Mouse (Mus musculus) liver, embryonic 15.5 days (tissue): Measurements from ENCODE around the gene Tango2. TPM values are rescaled to one million over a fixed set of nuclear protein-coding genes. Genes with fewer than 3 reads are reported as not detected.

Experiments
- ATAC-seq: fragments of 200-750 bp; cut with Nextera tagmentation; 2 replicates; pipeline ENCODE4 v1.8.0; 2017; ENCODE audit warnings: moderate number of reproducible peaks, mild to moderate bottlenecking, moderate library complexity; ENCODE audit not compliant: insufficient read depth
- H3K27ac ChIP-seq: fragments of 300-500 bp; sonication (generic); replicated peaks from 2 replicates; pipeline ENCODE4 v1.5.1; 2015; ENCODE audit warnings: mild to moderate bottlenecking, inconsistent platforms
- H3K27me3 ChIP-seq: fragments of 300-500 bp; sonication (generic); 2 replicates; pipeline ENCODE4 v1.6.1; 2015; ENCODE audit warnings: mild to moderate bottlenecking, inconsistent platforms
- H3K36me3 ChIP-seq: fragments of 300-500 bp; sonication (generic); replicated peaks from 2 replicates; pipeline ENCODE4 v1.6.1; 2015; ENCODE audit warnings: moderate library complexity, mild to moderate bottlenecking, inconsistent platforms
- H3K4me1 ChIP-seq: fragments of 300-500 bp; sonication (generic); replicated peaks from 2 replicates; pipeline ENCODE4 v1.6.1; 2015; ENCODE audit warnings: inconsistent platforms
- H3K4me2 ChIP-seq: fragments of 300-500 bp; sonication (generic); 2 replicates; pipeline ENCODE4 v1.6.1; 2015; ENCODE audit warnings: moderate library complexity, mild to moderate bottlenecking, inconsistent platforms
- H3K4me3 ChIP-seq: fragments of 300-500 bp; sonication (generic); replicated peaks from 2 replicates; pipeline ENCODE4 v1.5.1; 2015; ENCODE audit warnings: mild to moderate bottlenecking, inconsistent platforms
- H3K9ac ChIP-seq: fragments of 300-500 bp; sonication (generic); 2 replicates; pipeline ENCODE4 v1.6.1; 2015; ENCODE audit warnings: moderate library complexity, mild to moderate bottlenecking, inconsistent platforms
- H3K9me3 ChIP-seq: fragments of 300-500 bp; sonication (generic); replicated peaks from 2 replicates; pipeline ENCODE4 v1.6.1; 2016; ENCODE audit warnings: inconsistent platforms
- WGBS: fragments of 180-500 bp; shearing (Covaris S2); methylation state at CpG from one replicate; pipeline ENCODE4 v1.1.7; 2015; ENCODE audit warnings: mixed read lengths; ENCODE audit not compliant: insufficient replicate concordance; 5-methylcytosine and 5-hydroxymethylcytosine counted together
- polyA plus RNA-seq: library from polyadenylated mRNA; unstranded; fragments of >200 nt; fragmentation: Nextera tagmentation; extraction: Ambion mirVana; gene quantifications from 2 replicates; pipeline ENCODE4 v1.2.1, GENCODE M21; 2015

Gene Tango2
- 56.5 and 61.7 TPM in 2 replicates for polyA plus RNA-seq

DNA sequence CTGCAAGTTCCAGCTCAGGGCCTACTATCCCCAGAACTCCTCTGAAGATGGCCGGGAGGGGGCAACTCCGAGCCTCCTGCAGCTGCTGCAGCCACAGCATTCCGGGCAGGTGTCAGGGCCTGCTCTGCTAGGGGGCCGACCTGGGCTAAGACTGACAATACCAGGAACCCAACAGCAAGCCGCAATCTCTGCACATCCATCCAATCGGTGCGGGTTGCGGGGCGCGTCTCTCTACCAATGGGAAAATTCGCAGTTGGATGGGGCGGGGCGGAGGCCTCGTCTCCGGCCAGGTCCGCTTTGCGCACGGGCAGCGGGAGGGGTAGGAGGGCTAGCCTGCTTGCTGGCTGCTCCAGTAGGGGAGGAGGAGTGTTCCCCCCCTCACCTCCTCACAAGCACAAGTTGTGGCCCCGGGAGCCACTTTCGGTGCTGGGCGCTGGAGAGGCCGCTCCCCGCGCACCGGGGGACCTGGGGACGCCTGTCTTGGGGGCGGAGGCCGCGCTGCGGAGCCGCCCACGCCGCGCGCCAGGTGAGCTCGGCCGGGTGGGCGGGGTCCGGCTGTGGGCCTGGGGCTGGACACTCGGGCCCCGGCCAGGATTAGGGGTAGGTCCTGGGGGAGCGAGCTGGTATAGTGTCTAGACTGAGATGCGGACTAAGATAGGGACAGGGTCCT, at the start of gene Tango2, which contains the start of gene Arvcf:
Tango2 (minus strand) TSS at position 173 of the 670 bp plus-strand sequence.
Arvcf (plus strand) TSS at position 252 of the 670 bp plus-strand sequence.
- no peaks in the 10 kb centered on the region for H3K9me3 ChIP-seq
- H3K4me3 ChIP-seq: peak within 1 kb of the TSS; percentile 60
- no peaks in the 10 kb centered on the region for H3K36me3 ChIP-seq
- H3K4me2 ChIP-seq: peak within 1 kb of the TSS; percentile 70
- H3K27ac ChIP-seq: no peak within 1 kb of the TSS
- peaks cover 64% of the 10 kb centered on the region for H3K27me3 ChIP-seq
- peak within 1 kb of the TSS; percentile 28; the same call in 1 of the 2 replicates for H3K9ac ChIP-seq
- ATAC-seq: peak; percentile 14; the same call in 1 of the 2 replicates
- WGBS: under 1% methylated on average over 44 of the region's 44 CpGs
- H3K4me1 ChIP-seq: peaks cover 53% of the 10 kb centered on the region

DNA sequence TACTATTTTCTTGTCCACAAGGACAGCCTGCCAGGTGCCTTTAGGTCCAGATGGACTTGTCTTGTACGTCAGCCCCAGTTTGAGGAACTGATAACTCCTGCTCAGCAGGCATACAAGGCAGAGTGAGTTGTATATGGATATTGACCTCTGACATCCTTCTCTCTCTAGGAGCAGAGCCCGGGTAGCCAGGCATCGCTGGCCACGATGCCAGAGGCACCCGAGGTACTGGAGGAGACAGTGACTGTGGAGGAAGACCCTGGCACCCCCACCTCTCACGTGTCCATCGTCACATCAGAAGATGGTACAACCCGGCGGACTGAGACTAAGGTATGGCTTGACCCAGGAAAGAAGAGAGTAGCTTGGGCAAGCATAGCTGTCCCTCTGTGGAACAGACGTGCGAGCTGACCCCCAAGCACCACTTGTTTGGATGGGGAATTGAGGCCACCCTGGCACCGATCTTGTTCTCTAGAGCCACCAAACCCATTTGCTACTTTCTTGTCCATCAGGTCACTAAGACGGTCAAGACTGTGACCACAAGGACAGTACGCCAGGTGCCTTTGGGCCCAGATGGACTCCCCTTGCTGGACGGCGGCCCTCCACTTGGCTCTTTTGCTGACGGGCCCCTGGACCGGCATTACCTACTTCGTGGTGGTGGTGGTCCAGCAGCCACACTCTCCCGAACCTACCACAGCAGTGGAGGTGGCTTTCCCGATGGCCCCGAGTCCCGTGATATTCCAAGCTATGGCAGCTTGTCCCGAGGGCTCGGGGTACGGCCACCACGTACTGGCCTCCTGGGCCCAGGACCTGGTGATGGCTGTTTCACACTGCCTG, 49.1 kb upstream of the Tango2 start:
- Histone ChIP-seq H3K27ac (no peak overlapping the region), H3K9me3 (no peaks in the 10 kb centered on the region)

DNA sequence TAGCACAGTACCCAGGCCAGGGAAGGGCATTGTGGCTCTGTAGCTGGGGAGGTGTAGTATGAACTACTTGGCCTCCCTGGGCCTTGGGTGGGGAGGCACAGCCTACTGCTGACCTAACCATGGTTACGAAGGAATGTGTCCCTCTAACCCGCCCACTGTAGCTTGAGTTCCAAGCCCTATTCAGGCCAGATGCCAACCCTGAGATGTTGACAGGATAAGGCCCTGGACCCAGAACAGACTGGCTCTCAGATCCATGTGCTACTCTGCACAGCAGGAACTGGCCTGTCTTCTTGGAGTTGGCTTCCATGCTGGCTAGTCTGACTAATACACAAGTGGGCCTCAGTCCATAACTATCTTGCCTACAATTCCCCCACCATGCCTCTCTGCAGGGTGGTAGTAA, 48.3 kb upstream of the Tango2 start:
- H3K9me3 ChIP-seq: no peaks in the 10 kb centered on the region
- H3K4me3 ChIP-seq: no peak overlapping the region
- WGBS: 53% methylated on average over 2 of the region's 2 CpGs
- no peak overlapping the region for H3K4me2 ChIP-seq
- H3K36me3 ChIP-seq: peaks cover 14% of the 10 kb centered on the region
- no peak overlapping the region for H3K9ac ChIP-seq
- no peak overlapping the region for H3K27ac ChIP-seq
- ATAC-seq: no peak
- H3K4me1 ChIP-seq: peaks cover 54% of the 10 kb centered on the region
- H3K27me3 ChIP-seq: no peaks in the 10 kb centered on the region

More for the DNA sequence above, 49.1 kb upstream of the Tango2 start:
- H3K4me2 ChIP-seq: no peak overlapping the region
- H3K4me1 ChIP-seq: peaks cover 46% of the 10 kb centered on the region
- H3K36me3 ChIP-seq: peaks cover 14% of the 10 kb centered on the region
- ATAC-seq: no peak
- 85% methylated on average over 27 of the region's 27 CpGs for WGBS
- no peak overlapping the region for H3K9ac ChIP-seq
- H3K27me3 ChIP-seq: no peaks in the 10 kb centered on the region
- no peak overlapping the region for H3K4me3 ChIP-seq

DNA sequence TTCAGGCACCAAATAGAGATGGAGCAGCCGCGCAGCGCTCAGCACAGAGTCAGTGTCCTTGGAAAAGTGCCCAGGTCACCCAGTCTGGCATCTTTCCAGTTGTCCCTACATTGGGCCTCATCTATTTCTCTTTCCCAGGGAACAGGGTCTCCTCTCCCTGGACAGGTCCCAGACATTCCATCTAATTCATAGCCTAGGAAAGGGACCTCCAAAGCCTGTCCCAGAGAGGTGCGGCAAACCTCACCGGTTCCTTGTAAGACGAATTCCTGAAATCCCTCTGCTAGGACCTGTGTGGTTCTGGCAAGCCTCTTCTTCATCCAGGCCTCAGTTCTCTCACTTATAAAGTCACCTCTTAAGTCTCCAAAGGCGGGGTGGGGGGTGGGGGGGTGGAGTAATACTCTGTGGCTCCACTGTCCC, 47.7 kb upstream of the Tango2 start:
- Histone ChIP-seq H3K4me1 (peaks cover 57% of the 10 kb centered on the region), H3K27me3 (no peaks in the 10 kb centered on the region), H3K4me2 (no peak overlapping the region), H3K9ac (no peak overlapping the region), H3K4me3 (no peak overlapping the region), H3K9me3 (no peaks in the 10 kb centered on the region), H3K36me3 (peaks cover 14% of the 10 kb centered on the region), H3K27ac (no peak overlapping the region)
- WGBS: 67% methylated on average over 6 of the region's 7 CpGs
- ATAC-seq: no peak

DNA sequence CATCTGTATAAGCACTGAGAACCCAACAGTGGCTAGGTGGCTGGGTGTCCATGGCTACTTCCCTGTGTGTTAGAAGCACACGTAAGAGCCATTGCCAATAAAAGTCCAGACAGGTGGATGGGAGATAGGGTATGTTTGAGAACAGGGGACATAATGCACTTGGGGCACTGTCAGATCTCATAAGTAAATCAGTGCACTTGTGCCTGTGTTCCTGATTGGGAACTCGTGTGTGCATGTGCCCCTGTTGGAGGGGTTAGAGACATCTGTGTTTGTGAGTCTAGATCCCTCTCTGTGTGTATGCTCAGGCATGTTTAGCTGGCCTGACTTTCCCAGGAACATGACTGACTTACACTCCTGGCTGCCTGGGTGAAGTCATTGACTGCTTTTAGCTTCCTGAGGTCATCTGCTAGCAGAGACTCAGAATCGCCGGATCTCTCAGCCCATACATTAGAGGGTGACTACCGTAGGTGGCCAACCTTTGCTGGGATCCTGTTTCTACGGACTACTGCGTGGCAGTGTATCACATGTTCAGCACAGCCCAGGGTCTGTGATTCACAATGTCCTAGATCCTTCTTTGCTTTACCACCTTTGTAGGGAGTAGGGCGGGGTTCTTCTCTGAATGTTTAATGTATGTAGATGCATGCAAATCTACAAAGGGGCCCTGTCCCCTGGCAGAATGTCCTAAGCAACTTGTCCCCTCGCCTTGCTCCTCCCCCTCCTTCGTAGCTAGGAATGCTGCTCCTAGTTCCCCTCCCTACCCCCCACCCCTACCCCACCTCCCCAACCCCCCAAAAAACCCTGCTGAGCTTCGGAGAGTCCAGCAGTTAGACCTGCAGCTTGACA, 47.1 kb upstream of the Tango2 start:
- peaks cover 64% of the 10 kb centered on the region for H3K4me1 ChIP-seq
- H3K9me3 ChIP-seq: no peaks in the 10 kb centered on the region
- no peak overlapping the region for H3K9ac ChIP-seq
- H3K4me3 ChIP-seq: no peak overlapping the region
- peaks cover 14% of the 10 kb centered on the region for H3K36me3 ChIP-seq
- no peak overlapping the region for H3K4me2 ChIP-seq
- 64% methylated on average over 11 of the region's 11 CpGs for WGBS
- no peak for ATAC-seq
- H3K27ac ChIP-seq: no peak overlapping the region
- no peaks in the 10 kb centered on the region for H3K27me3 ChIP-seq

DNA sequence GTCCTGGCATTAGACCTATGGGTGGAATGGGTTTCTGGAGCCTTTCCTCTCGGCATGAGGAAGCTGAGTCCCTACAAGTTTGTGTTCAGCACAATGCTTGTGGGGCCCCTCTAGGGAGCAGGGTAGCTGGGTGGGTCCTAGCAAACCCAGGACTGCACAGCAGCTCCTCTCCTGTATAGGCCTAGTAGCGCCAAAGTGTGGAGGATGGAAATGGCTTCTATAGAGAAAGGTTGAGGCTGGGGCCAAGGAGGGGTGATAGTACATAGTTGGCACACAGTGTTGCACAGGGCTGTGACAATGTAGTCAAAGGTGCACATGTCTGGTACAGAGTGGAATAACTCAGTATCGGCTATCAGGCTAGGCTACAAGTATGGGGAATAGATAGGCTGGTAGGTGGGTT, 46.2 kb upstream of the Tango2 start:
- Histone ChIP-seq H3K36me3 (peaks cover 14% of the 10 kb centered on the region), H3K9ac (no peak overlapping the region), H3K27me3 (no peaks in the 10 kb centered on the region), H3K9me3 (no peaks in the 10 kb centered on the region), H3K27ac (0 out of 2 replicates have a peak overlapping the region, but pooled peaks have one; percentile 12), H3K4me3 (no peak overlapping the region), H3K4me1 (peaks cover 67% of the 10 kb centered on the region), H3K4me2 (peak overlapping the region; percentile 98; the same call in 1 of the 2 replicates)
- no peak for ATAC-seq
- WGBS: 54% methylated on average over 3 of the region's 3 CpGs

DNA sequence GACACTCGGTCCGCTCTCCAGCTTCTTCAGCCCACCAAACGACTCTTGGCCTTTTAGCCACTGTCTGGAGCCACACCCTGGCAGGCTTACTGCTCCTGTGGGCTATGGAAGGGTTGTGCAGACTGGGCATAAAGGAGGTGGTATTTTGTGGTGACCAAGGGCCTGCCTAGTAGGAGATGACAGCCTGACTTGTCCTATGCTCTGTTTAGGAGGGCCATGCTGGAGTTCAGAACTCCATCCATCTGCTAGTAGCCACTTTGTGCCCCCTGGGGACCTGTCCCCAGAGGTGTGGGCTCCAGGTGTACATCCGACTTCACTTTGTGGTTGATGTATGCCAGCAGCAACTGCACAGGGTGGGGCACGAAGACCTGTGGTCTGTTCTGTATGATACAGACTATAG, 45.7 kb upstream of the Tango2 start:
- peaks cover 68% of the 10 kb centered on the region for H3K4me1 ChIP-seq
- no peaks in the 10 kb centered on the region for H3K27me3 ChIP-seq
- H3K9ac ChIP-seq: peak overlapping the region; percentile 77
- peak overlapping the region; percentile 98 for H3K4me2 ChIP-seq
- H3K27ac ChIP-seq: 0 out of 2 replicates have a peak overlapping the region, but pooled peaks have one; percentile 12
- 44% methylated on average over 5 of the region's 5 CpGs for WGBS
- H3K9me3 ChIP-seq: no peaks in the 10 kb centered on the region
- H3K4me3 ChIP-seq: peak overlapping the region; percentile 73
- no peak for ATAC-seq
- H3K36me3 ChIP-seq: peaks cover 14% of the 10 kb centered on the region

DNA sequence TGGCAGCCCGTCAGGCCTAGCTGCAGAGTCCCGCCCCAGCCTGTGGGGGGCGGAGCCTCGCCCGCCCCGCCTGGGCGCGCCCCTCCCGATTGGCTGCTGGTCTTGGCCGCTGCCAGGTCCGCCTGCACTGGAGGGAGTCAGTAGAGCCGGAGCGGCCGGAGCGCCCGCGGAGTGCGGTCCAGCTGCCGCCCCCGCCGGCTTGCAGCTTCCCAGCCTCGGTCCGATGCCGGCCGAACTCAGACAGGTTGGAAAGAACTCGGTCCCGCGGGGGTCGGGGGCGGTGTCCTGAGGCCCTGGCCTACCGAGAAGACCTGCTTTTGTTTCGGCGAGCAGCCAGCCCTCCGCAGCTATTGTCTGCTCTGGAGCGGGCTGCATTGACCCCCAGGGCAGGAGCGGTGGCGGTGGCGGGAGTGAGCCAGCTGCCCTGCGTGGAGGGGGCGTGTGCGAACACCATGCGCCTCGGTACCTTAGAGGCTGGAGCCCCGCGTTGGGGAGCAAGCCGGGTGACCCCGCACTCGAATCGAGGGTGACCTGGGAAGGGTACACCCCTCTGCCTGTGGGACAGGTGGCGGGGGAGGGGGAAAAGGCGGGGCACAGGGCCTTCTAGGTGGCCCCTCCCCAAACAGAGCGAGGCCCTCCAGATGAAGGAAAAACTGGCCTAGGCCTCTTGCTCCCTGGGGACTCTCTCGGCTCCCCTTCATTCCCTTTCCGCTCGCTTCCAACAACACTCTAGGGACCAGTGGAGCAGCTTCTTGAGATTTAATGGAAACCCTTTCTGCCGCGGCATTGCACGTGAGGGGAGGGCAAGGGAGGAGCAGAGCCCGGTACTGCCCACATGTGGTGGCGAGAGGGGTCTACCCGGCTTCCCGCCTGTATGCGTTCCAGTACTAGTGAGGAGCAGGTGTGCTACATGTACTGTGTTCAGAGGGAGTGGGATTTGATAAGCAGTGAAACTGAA, 44.8 kb upstream of the Tango2 start:
- peak; percentile 82 for ATAC-seq
- peak overlapping the region; percentile 77 for H3K9ac ChIP-seq
- H3K4me3 ChIP-seq: peak overlapping the region; percentile 73
- peak overlapping the region; percentile 98 for H3K4me2 ChIP-seq
- WGBS: under 1% methylated on average over 63 of the region's 63 CpGs
- no peaks in the 10 kb centered on the region for H3K9me3 ChIP-seq
- no peaks in the 10 kb centered on the region for H3K27me3 ChIP-seq
- peaks cover 76% of the 10 kb centered on the region for H3K4me1 ChIP-seq
- peaks cover 10% of the 10 kb centered on the region; the same call in 1 of the 2 replicates for H3K36me3 ChIP-seq
- peak overlapping the region; percentile 72 for H3K27ac ChIP-seq

DNA sequence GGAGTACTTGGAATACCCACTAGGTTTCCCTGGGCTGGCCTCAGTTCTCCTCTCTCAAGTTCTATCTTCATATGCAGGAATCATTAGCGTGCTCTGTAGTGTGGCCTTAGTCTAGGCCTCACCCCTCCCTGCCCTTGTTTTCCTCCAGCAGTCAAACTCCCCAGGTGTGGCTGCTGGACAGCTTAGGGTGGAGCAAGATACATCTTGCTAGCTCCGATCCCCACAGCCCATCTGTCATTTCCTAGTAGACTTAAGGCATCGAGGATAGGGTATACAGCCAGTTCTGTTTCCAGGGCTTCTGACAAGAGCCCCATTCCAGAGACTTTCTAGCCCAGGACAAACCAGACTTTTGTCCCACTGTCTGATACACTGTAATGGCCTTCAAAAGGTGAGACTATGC, 43.8 kb upstream of the Tango2 start:
- no peak for ATAC-seq
- peaks cover 86% of the 10 kb centered on the region for H3K4me1 ChIP-seq

DNA sequence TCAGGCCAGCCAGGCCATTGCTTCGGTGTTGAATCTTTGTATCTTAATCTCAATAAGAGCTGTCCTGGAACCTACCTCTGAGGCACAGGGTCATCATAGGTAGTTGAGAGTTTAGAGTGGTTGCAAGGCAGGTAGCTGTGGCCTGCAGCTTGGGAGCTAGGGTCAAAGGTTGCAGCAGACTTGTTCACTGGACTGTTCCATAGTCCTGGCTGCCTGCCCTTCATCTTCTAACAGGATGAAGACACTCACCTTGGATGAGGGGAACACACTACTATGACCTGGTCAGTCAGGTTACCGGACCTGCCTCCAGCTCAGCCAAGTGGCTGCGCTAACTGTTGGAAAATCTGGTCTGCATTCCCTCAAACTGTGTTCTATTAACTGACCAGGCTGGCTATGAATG, 43.2 kb upstream of the Tango2 start:
- 89% methylated on average over 3 of the region's 3 CpGs for WGBS
- Histone ChIP-seq H3K4me3 (no peak overlapping the region), H3K27me3 (no peaks in the 10 kb centered on the region), H3K27ac (no peak overlapping the region), H3K4me1 (peaks cover 92% of the 10 kb centered on the region), H3K4me2 (no peak overlapping the region), H3K9ac (no peak overlapping the region), H3K9me3 (no peaks in the 10 kb centered on the region), H3K36me3 (no peaks in the 10 kb centered on the region)
- ATAC-seq: no peak

More for the DNA sequence above, 43.8 kb upstream of the Tango2 start:
- Histone ChIP-seq H3K4me3 (no peak overlapping the region; the same call in 1 of the 2 replicates), H3K27me3 (no peaks in the 10 kb centered on the region), H3K4me2 (peak overlapping the region; percentile 98; the same call in 1 of the 2 replicates), H3K27ac (peak overlapping the region; percentile 26; the same call in 1 of the 2 replicates), H3K36me3 (no peaks in the 10 kb centered on the region), H3K9ac (no peak overlapping the region), H3K9me3 (no peaks in the 10 kb centered on the region)
- WGBS: 63% methylated on average over 3 of the region's 3 CpGs
